Mouse (Mus musculus) forebrain, postnatal 0 days (tissue): Measurements from ENCODE around the gene Ascc3. TPM values are rescaled to one million over a fixed set of nuclear protein-coding genes. Genes with fewer than 3 reads are reported as not detected.
A peak's percentile ranks its signal among the peaks of the same experiment; 100 is the strongest.

Experiments
- ATAC-seq: fragments of 200-750 bp; cut with Nextera tagmentation; 2 replicates; pipeline ENCODE4 v1.8.0; 2017; ENCODE audit warnings: mild to moderate bottlenecking, moderate library complexity
- DNase-seq: peaks from one replicate; pipeline ENCODE4 v3.0.0-alpha.2; 2015
- H3K27ac ChIP-seq: fragments of 300-500 bp; sonication (generic); 2 replicates; pipeline ENCODE4 v1.5.1; 2014; ENCODE audit warnings: low read depth, mild to moderate bottlenecking, antibody characterized with exemption, low read length, moderate library complexity, mixed read lengths
- H3K27me3 ChIP-seq: fragments of 300-500 bp; sonication (generic); 2 replicates; pipeline ENCODE4 v1.6.1; 2014; ENCODE audit warnings: mild to moderate bottlenecking, low read length, mixed read lengths; ENCODE audit not compliant: insufficient read depth
- H3K36me3 ChIP-seq: fragments of 300-500 bp; sonication (generic); 2 replicates; pipeline ENCODE4 v1.6.1; 2014; ENCODE audit warnings: mild to moderate bottlenecking, moderate library complexity; ENCODE audit not compliant: insufficient read depth
- H3K4me1 ChIP-seq: fragments of 300-500 bp; sonication (generic); 2 replicates; pipeline ENCODE4 v1.6.1; 2014; ENCODE audit warnings: antibody characterized with exemption; ENCODE audit not compliant: insufficient read depth
- H3K4me2 ChIP-seq: fragments of 300-500 bp; sonication (generic); 2 replicates; pipeline ENCODE4 v1.6.1; 2014; ENCODE audit warnings: low read depth, mild to moderate bottlenecking, moderate library complexity
- H3K4me3 ChIP-seq: fragments of 300-500 bp; sonication (generic); 2 replicates; pipeline ENCODE4 v1.5.1; 2014; ENCODE audit warnings: low read depth, low read length, mixed read lengths
- H3K9ac ChIP-seq: fragments of 300-500 bp; sonication (generic); 2 replicates; pipeline ENCODE4 v1.6.1; 2014; ENCODE audit warnings: mild to moderate bottlenecking
- H3K9me3 ChIP-seq: fragments of 300-500 bp; sonication (generic); 2 replicates; pipeline ENCODE4 v1.6.1; 2016; ENCODE audit warnings: low read length
- CTCF ChIP-seq: sonication (generic); IDR thresholded peaks from 2 replicates; pipeline ENCODE4 v1.5.1; 2016; ENCODE audit warnings: antibody characterized with exemption, control low read depth, low read depth
- WGBS: fragments of 180-500 bp; shearing (Covaris S2); extraction: QIAGEN DNeasy Blood & Tissue Kit; methylation state at CpG from one replicate; pipeline ENCODE4 v1.1.7; 2014; 5-methylcytosine and 5-hydroxymethylcytosine counted together
- polyA plus RNA-seq: library from polyadenylated mRNA; unstranded; fragments of >200 nt; fragmentation: Nextera tagmentation; extraction: Ambion mirVana; gene quantifications from 2 replicates; pipeline ENCODE4 v1.2.1, GENCODE M21; 2015
- total RNA-seq: library from RNA; depleted of rRNA; stranded (reverse); fragments of >200 nt; gene quantifications from 2 replicates; pipeline ENCODE4 v1.2.3, GENCODE M21; 2014

The Ascc3 gene
- total and polyA plus RNA-seq, 2 experiments from 2014 or later = 11.0 to 36.7 TPM

- Histone ChIP-seq H3K4me1 (no peaks in the 10 kb centered on the region), H3K36me3 (peaks cover 4% of the 10 kb centered on the region; the same call in 1 of the 2 replicates), H3K27me3 (no peaks in the 10 kb centered on the region), H3K9ac (no peak overlapping the region), H3K4me2 (no peak overlapping the region), H3K9me3 (peaks cover 4% of the 10 kb centered on the region; the same call in 1 of the 2 replicates), H3K27ac (no peak overlapping the region), H3K4me3 (no peak overlapping the region)
- no peak for TF ChIP-seq CTCF
- WGBS = 32% methylated on average over 1 of the region's 1 CpGs
- DNase-seq = no peak
- ATAC-seq = no peak
Observed at GRCm38 (mm10) chr10:50625874-50626273, 33.4 kb downstream of the Ascc3 start.

- Histone ChIP-seq H3K4me3 (no peak overlapping the region), H3K9ac (no peak overlapping the region), H3K27ac (no peak overlapping the region), H3K9me3 (no peaks in the 10 kb centered on the region), H3K4me2 (no peak overlapping the region), H3K4me1 (no peaks in the 10 kb centered on the region), H3K27me3 (no peaks in the 10 kb centered on the region), H3K36me3 (no peaks in the 10 kb centered on the region)
- ATAC-seq (no peak), DNase-seq (no peak)
- TF ChIP-seq CTCF = no peak
- WGBS = 56% methylated on average over 1 of the region's 1 CpGs
Observed at GRCm38 (mm10) chr10:50639607-50640006, 47.1 kb downstream of the Ascc3 start.

- Histone ChIP-seq H3K4me2 (no peak overlapping the region), H3K36me3 (peaks cover 8% of the 10 kb centered on the region), H3K4me3 (no peak overlapping the region), H3K27me3 (no peaks in the 10 kb centered on the region), H3K9ac (no peak overlapping the region), H3K9me3 (no peaks in the 10 kb centered on the region), H3K27ac (no peak overlapping the region), H3K4me1 (no peaks in the 10 kb centered on the region)
- TF ChIP-seq CTCF = no peak
- DNase-seq (no peak), ATAC-seq (no peak)
- 89% methylated on average over 8 of the region's 8 CpGs for WGBS
Observed at GRCm38 (mm10) chr10:50650612-50651011, 58.1 kb downstream of the Ascc3 start.

- Histone ChIP-seq H3K4me2 (no peak overlapping the region), H3K4me1 (no peaks in the 10 kb centered on the region), H3K27ac (no peak overlapping the region), H3K27me3 (no peaks in the 10 kb centered on the region), H3K36me3 (peaks cover 8% of the 10 kb centered on the region), H3K9me3 (no peaks in the 10 kb centered on the region), H3K4me3 (no peak overlapping the region), H3K9ac (no peak overlapping the region)
- TF ChIP-seq CTCF = no peak
- 98% methylated on average over 3 of the region's 3 CpGs for WGBS
- no peak for ATAC-seq
- DNase-seq = no peak
Observed at GRCm38 (mm10) chr10:50653551-50653950, 61.1 kb downstream of the Ascc3 start.

GRCm38 (mm10) chr10:50657352-50657751, 64.9 kb downstream of the Ascc3 start:
- no peak overlapping the region for H3K4me3 ChIP-seq
- H3K4me2 ChIP-seq = no peak overlapping the region
- ATAC-seq = peak; percentile 85
- H3K9me3 ChIP-seq = no peaks in the 10 kb centered on the region
- peak; percentile 61 for TF ChIP-seq CTCF
- no peaks in the 10 kb centered on the region for H3K27me3 ChIP-seq
- peaks cover 5% of the 10 kb centered on the region; the same call in 1 of the 2 replicates for H3K36me3 ChIP-seq
- H3K4me1 ChIP-seq = no peaks in the 10 kb centered on the region
- no peak overlapping the region for H3K9ac ChIP-seq
- DNase-seq = peak; percentile 46
- H3K27ac ChIP-seq = no peak overlapping the region
- WGBS = 29% methylated on average over 1 of the region's 1 CpGs

- no peak overlapping the region for H3K27ac ChIP-seq
- H3K4me2 ChIP-seq = no peak overlapping the region
- peak; percentile 13 for DNase-seq
- no peak overlapping the region for H3K4me3 ChIP-seq
- no peaks in the 10 kb centered on the region for H3K9me3 ChIP-seq
- 12% methylated on average over 5 of the region's 5 CpGs for WGBS
- TF ChIP-seq CTCF = no peak
- no peaks in the 10 kb centered on the region for H3K36me3 ChIP-seq
- ATAC-seq = no peak; the same call in 1 of the 2 replicates
- no peaks in the 10 kb centered on the region for H3K27me3 ChIP-seq
- H3K4me1 ChIP-seq = no peaks in the 10 kb centered on the region
- no peak overlapping the region for H3K9ac ChIP-seq
Observed at GRCm38 (mm10) chr10:50671517-50671916, 79.0 kb downstream of the Ascc3 start.

GRCm38 (mm10) chr10:50690324-50690723, 97.9 kb downstream of the Ascc3 start:
- Histone ChIP-seq H3K9ac (no peak overlapping the region), H3K4me3 (no peak overlapping the region), H3K36me3 (0 out of 2 replicates have a peak, but pooled peaks cover 3% of the 10 kb centered on the region), H3K9me3 (no peaks in the 10 kb centered on the region), H3K27ac (no peak overlapping the region), H3K27me3 (no peaks in the 10 kb centered on the region), H3K4me2 (no peak overlapping the region), H3K4me1 (no peaks in the 10 kb centered on the region)
- DNase-seq = no peak
- no peak for TF ChIP-seq CTCF
- ATAC-seq = no peak
